Mouse (Mus musculus): ENCODE results near the gene Ncdn.

DNA sequence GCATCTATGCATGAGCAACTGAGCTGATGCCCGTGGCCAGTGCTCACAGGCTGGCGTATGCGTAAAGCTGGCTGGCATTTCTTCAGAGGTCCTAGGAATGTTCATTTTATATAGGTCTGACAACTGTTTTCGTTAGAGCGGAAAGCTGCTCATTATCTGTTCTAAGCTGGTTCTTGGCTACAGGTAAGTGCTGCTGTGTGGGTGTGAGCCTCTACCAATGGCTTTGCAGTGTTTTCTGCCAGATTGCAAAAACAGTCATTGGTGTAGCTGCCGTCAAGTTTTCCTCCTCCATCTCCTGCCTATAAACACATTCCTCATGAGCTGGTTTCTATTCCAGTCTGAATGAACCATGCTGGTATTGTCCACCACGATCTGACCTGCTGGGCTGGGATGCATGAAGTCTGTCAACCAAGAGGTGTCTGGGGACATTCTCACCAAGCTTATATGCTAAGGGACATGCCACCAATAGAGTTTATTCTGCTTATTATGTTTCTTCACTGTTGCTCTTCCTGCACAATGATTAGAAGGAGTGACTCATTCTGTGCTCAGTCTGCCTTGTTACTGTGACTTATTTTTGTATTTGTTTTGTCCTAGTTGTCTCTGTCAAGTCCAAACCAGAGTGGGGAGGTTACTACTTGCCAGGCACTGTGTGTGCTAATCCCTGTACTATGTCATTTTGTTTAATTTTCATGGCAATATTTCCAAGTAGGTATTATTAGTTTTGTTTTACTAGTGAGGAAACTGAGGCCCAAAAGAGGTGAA, 39.3 kb upstream of the Ncdn start:
- TF ChIP-seq CTCF (IDR thresholded peaks at IDR 0.05; ENCODE audit: control insufficient read depth, insufficient read depth, insufficient read length) = no peak
- TF ChIP-seq MAX (IDR thresholded peaks at IDR 0.05) = no peak
- TF ChIP-seq FOSL1 (IDR thresholded peaks at IDR 0.05; ENCODE audit: insufficient read depth, low read length, poor library complexity, severe bottlenecking) = no peak
- TF ChIP-seq MYOG (IDR thresholded peaks at IDR 0.05; ENCODE audit: control insufficient read depth, extremely low read depth, insufficient read length) = no peak

All from C2C12 (cell line).